8 mouse cellular contexts compared by ENCODE assay signal in genomic region chr8:128358756-128359520, GRCm38 (mm10). TPM values are rescaled to one million over a fixed set of nuclear protein-coding genes. Genes with fewer than 3 reads are reported as not detected.
DNase-seq lines count a peak whose midpoint lies in the region; ATAC-seq and TF ChIP-seq lines count a peak whose summit lies in the region.

No protein-coding gene starts in this region.

- DNase-seq in heart, postnatal 4 days, result peak; percentile 74
- peak; percentile 65 to 76 for DNase-seq in layer of hippocampus, adult 2 months (ENCODE audit: low spot score in 2 of 2)
- DNase-seq in lung, adult 2 months, result peak; percentile 74
- DNase-seq in ovary, adult 18-20 months (ENCODE audit: low spot score), result peak; percentile 59
- DNase-seq in urinary bladder, postnatal 25 days (ENCODE audit: low spot score), result peak; percentile 35

- no peaks in the 10 kb centered on the region for H3K36me3 ChIP-seq in E14TG2a.4 (ENCODE audit: insufficient read depth, low read length)

- no peaks in the 10 kb centered on the region for H3K9me3 ChIP-seq in E14TG2a.4 (ENCODE audit: low read length)

- H3K4me3 ChIP-seq in E14TG2a.4 (replicated peaks; ENCODE audit: low read length), result peak overlapping the region; percentile 81
- H3K4me3 ChIP-seq in bone marrow macrophage, adult 2 months (ENCODE audit: insufficient read depth, low read length), result peak overlapping the region; percentile 75
- peak overlapping the region; percentile 88 for H3K4me3 ChIP-seq in layer of hippocampus, adult 2 months
- H3K4me3 ChIP-seq in lung, adult 2 months (replicated peaks; ENCODE audit: extremely low read depth, low read depth, low read length), result peak overlapping the region; percentile 84

- no peak for TF ChIP-seq POLR2A in bone marrow macrophage, adult 2 months (IDR thresholded peaks at IDR 0.05; ENCODE audit: borderline replicate concordance, low read depth, low read length)
- peak; percentile 18; the same call in 1 of the 2 replicates for TF ChIP-seq POLR2A in lung, adult 2 months (IDR thresholded peaks at IDR 0.05; ENCODE audit: borderline replicate concordance, extremely low read depth, low read depth, low read length)

- TF ChIP-seq CTCF in E14TG2a.4 (conservative IDR thresholded peaks at IDR 0.05; ENCODE audit: low read length), result no peak
- TF ChIP-seq CTCF in bone marrow macrophage, adult 2 months (IDR thresholded peaks at IDR 0.05; ENCODE audit: low read depth, low read length), result no peak
- TF ChIP-seq CTCF in layer of hippocampus, adult 2 months (conservative IDR thresholded peaks at IDR 0.05), result no peak
- no peak for TF ChIP-seq CTCF in lung, adult 2 months (IDR thresholded peaks at IDR 0.05; ENCODE audit: insufficient read depth, low read length)

- H3K27me3 ChIP-seq in E14TG2a.4 (ENCODE audit: insufficient read depth, low read length), result peaks cover 74% of the 10 kb centered on the region

- peaks cover 31% of the 10 kb centered on the region for H3K4me1 ChIP-seq in E14TG2a.4 (replicated peaks; ENCODE audit: low read depth, low read length)
- H3K4me1 ChIP-seq in bone marrow macrophage, adult 2 months (ENCODE audit: control insufficient read depth, insufficient read depth, low read length), result peaks cover 23% of the 10 kb centered on the region
- peaks cover 17% of the 10 kb centered on the region for H3K4me1 ChIP-seq in lung, adult 2 months (ENCODE audit: control insufficient read depth, insufficient read depth, low read length)

- WGBS in lung, adult 2 months, result under 1% methylated on average over 41 of the region's 41 CpGs

- ATAC-seq in frontal cortex, adult (ENCODE audit: low TSS enrichment), result peak; percentile 5; the same call in 1 of the 2 replicates

- H3K27ac ChIP-seq in bone marrow macrophage, adult 2 months (ENCODE audit: insufficient read depth, low read depth, low read length), result peak overlapping the region; percentile 86
- peak overlapping the region; percentile 98 for H3K27ac ChIP-seq in layer of hippocampus, adult 2 months

RNA-seq across cellular contexts. Expression of gene Nrp1, which starts 0.5 kb away (rescaled TPM):
- polyA plus RNA-seq in bone marrow macrophage, adult 2 months (2012; ENCODE audit: insufficient read depth, insufficient read length, missing spikeins), result 90.2 and 117 TPM in 2 replicates
- 100 to 1,000 TPM; 153 to 156 TPM for total RNA-seq in heart, postnatal 4 days (2021)
- 100 to 1,000 TPM in 1 of 2 experiments, 10 to 100 TPM in 1; 98.8 to 106 TPM for total RNA-seq in layer of hippocampus, adult 2 months (2021)
- 121 and 156 TPM in 2 replicates for polyA plus RNA-seq in lung, adult 2 months (2012; rRNA removed)

Comparison
In these comparisons a context has a peak if more than half of its experiments do, and no peak if none do; other contexts are left out.
1. Peak in every context shown above with its lines: DNase-seq, ATAC-seq, H3K4me3 ChIP-seq and H3K27ac ChIP-seq.